Mouse (Mus musculus) frontal cortex, adult (tissue): ENCODE data around the gene Sco1.
A peak's percentile ranks its signal among the peaks of the same experiment; 100 is the strongest.
"Not testable (repeated sequence)": the region's sequence is repeated elsewhere in the genome, so short reads cannot be mapped to it uniquely, and the experiment has no call there.

Experiments
- ATAC-seq: cut with Nextera tagmentation; 2 replicates; pipeline ENCODE4 v1.9.2; 2017; ENCODE audit warnings: mild to moderate bottlenecking, moderate library complexity, mixed read lengths; ENCODE audit not compliant: low TSS enrichment

Gene Sco1

DNA sequence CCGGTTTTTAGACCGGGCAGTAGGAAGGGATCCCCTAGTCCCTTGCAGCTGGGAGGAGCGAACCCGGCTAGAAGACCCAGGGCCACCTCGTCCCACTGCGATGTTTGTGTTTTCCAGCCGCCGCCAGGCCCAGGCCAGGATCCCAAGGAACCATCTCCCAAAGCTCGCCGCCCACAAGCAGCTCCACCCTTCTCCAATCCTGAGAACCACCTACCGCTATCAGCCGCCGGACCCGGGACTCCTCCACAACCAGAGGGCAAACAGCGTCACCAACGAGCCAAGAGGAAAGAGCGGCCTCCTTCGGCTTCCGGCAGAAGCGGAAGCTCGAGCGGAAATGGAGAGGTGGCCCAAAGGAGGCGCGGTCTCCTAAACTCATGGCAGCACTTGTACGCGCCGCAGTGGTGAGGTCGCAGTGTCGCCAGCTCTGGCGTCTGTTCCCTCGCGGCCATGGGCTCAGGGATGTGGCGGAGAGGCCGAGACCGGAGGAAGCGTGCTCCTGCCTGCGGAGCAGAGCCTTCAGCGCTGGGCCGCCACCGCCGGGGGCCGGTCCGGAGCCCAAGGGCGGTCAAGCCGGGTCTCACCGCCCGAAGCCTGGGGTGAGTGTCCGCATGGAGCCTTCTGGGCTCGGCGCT, at the start of gene Sco1, which contains the start of gene Adprm:
Sco1 (plus strand) TSS at position 350 of the 632 bp plus-strand sequence.
Adprm (minus strand) TSS at position 274 of the 632 bp plus-strand sequence.
- ATAC-seq = peak; percentile 99

GRCm38 (mm10) chr11:67002911-67003310, 49.6 kb upstream of the Sco1 start:
- ATAC-seq = no peak

DNA sequence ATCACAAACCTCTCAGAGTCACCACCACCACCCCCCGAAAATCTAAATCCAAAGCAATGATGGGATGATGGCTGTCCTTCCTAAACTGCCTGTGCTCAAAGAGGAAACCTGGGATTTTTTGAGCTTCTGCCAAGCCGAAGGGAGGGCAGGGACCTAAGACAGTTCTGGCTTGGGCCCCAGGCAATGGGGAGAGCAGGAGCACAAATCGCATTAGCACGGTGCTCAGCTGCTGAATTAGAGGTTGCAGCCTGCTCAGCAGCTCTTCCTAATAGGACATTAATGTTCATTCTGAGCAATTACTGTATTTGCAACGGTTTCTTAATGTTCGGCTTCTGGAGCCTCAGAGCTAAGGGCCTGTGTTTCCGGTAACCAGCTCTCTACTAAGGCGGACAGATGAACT, 44.5 kb upstream of the Sco1 start:
- no peak for ATAC-seq

- no peak for ATAC-seq
Observed at GRCm38 (mm10) chr11:67008528-67008927, 43.9 kb upstream of the Sco1 start.

DNA sequence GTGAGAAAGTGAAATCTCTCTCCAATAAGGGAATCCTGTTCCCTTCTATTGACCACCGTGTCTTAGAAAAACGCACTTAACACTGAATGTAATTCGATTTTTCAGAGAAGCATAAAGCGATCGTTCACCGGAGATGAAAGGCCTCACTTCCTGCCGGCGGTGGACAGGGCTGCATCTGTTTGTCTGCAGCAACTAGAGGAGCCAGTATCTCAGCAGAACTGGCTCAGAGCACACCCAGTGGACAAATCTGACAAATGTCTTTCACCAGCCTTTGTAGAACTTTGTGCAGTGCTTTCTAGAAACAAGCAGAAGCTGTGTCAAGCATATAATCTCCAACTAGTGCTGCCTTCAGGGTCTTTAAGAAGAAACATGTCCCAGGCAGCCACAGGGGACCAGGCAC, 42.0 kb upstream of the Sco1 start:
- ATAC-seq = peak; percentile 97

- no peak for ATAC-seq
Observed at GRCm38 (mm10) chr11:67011635-67012034, 40.8 kb upstream of the Sco1 start.

- no peak for ATAC-seq
Observed at GRCm38 (mm10) chr11:67017801-67018591, 34.5 kb upstream of the Sco1 start.

DNA sequence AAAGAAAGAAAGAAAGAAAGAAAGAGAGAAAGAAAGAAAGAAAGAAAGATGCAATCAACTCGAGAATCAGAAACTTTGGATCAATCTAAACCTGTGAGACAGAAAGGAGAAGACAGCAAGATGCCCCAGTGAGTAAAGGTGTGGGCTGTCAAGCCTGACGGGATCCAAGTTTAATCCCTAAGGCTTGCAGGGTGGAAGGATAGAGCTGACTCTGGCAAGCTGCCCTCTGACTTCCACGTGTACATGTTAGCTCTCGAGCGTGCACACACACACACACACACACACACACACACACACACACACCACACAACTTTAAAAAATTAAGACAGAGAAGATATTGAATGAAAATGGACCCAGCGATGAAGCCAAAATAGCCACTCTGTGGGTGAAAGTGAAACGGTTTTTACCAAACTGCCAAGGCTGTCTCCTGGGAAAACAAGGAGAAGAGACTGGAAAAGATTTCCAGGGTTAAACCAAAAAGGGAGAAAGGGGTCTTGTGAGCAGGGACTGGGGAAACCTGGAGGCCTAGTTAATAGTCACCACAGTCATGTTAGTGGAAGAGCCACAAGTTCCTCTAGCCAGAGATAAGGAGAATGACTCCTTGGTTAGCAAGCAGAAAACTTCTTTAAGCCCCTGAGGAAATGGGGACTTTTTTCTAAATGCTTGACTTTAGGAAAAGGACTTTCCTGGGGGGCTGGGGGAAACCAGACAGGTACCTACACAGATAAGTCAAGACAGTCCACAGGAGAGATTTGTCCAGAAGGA, 32.6 kb upstream of the Sco1 start:
- ATAC-seq = no peak

- 0 out of 2 replicates have a peak, but pooled peaks have one; percentile 56 for ATAC-seq
Observed at GRCm38 (mm10) chr11:67020948-67021347, 31.5 kb upstream of the Sco1 start.

DNA sequence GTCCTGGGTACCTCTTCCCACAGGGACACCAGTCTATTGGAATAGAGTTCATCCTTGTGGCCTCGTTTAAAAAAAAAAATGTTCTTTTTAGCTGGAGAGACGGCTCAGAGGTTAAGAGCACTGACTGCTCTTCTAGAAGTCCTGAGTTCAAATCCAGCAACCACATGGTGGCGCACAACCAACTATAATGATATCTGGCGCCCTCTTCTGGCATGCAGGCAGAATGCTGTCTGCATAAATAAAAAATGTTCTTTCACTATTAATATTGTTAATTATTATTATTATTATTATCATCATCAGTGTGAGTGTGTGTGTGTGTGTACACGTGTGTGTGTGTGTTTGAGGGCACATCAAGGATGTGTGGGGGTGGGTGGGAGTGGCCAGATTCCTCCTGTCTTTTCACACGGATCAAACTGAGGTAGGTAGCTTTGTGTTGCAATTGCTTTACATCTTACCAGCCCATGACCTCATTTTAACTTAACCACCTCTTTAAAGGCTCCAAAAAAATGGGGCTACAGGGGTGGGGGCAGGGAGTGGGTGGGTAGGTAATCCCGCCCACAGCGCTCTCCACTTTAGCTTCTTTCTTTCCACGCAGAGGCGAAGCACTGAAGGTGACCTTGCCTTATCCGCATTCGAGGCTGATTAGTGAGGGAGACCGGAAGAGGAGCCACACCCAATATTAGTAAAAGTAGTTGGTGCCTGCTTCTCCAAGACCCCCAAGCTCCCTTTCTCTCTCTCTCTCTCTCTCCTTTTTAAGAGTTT, 29.9 kb upstream of the Sco1 start:
- no peak for ATAC-seq

DNA sequence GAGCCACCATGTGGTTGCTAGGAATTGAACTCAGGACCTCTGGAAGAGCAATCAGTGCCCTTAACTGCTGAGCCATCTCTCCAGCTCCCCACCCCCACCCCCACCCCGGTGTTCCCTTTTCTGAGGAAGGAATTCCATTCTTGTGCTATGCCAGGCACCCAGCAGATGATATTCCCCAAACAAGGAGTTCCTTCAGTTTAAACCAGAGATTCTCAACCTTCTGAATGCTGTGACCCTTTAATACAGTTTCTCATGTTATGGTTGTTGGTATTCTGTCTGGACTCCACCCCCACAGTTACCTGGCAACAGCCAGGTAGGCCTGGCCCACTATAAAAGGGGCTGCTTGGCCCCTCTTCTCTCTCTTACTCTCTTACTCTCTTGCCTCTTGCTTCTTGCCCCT, 29.3 kb upstream of the Sco1 start:
- not testable (repeated sequence) for ATAC-seq

GRCm38 (mm10) chr11:67023802-67024340, 28.6 kb upstream of the Sco1 start:
- no peak for ATAC-seq

GRCm38 (mm10) chr11:67024867-67025477, 27.5 kb upstream of the Sco1 start, which contains the start of gene Tmem220:
Gene Tmem220, plus strand, starts transcription at chr11:67025154.
- ATAC-seq = peak; percentile 92

DNA sequence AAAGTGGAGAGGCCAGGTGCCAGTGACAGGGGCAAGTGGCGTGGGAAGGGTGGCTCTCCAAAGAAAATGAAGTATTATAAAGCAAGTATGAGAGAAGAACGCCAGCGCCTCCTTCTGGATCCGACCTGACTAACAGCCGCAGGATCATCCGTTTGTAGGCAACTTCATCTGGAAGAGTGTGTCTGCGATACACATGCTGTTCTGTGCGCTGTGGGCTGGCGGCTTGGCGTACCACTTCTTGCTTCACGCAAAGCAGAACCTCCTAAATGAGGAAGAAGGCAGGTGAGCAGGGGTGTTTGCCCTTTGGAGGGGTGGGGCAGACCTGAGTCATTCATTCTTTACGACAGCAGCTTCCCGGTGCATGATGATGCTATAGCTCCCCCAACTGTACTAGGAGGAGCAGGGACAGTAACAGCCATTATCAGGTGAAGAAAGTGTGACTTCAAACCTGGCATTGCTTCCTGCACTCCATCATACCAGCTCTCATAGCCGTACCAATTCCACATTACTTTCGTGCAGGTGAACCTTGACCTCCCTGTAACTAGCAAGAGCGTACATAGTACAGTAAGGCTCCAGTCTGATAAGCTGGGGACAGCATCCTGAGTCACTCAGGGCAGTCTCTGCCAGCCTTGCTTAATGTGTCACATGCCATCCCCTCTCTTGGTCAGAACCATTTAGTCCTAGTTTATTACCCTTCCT, 21.4 kb upstream of the Sco1 start:
- ATAC-seq = no peak

GRCm38 (mm10) chr11:67031603-67031915, 20.9 kb upstream of the Sco1 start:
- ATAC-seq = no peak

GRCm38 (mm10) chr11:67034775-67035485, 17.5 kb upstream of the Sco1 start:
- ATAC-seq = no peak

GRCm38 (mm10) chr11:67036229-67036628, 16.2 kb upstream of the Sco1 start:
- ATAC-seq = no peak

GRCm38 (mm10) chr11:67036892-67037291, 15.6 kb upstream of the Sco1 start:
- no peak for ATAC-seq

DNA sequence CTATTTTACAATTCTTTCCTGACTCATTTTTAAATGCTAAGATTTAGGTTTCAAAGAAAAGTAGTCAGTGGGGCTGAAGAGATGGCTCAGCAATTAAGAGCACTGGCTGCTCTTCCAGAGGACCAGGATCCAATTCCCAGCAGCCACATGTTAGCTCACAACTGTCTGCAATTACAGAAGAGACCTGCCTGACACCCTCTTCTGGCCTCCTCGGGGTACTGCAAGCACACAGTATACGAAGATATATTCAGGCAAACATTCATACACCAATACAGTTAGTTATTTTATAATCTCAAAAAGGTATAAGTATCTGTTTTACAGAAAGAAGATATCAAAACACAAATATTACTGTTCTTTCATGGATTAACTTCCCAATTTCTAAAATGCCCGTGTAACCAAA, 12.7 kb upstream of the Sco1 start:
- no peak for ATAC-seq

- ATAC-seq = no peak
Observed at GRCm38 (mm10) chr11:67040483-67040882, 12.0 kb upstream of the Sco1 start.
